18 mouse cellular contexts compared by ENCODE assay signal in the genomic region with DNA sequence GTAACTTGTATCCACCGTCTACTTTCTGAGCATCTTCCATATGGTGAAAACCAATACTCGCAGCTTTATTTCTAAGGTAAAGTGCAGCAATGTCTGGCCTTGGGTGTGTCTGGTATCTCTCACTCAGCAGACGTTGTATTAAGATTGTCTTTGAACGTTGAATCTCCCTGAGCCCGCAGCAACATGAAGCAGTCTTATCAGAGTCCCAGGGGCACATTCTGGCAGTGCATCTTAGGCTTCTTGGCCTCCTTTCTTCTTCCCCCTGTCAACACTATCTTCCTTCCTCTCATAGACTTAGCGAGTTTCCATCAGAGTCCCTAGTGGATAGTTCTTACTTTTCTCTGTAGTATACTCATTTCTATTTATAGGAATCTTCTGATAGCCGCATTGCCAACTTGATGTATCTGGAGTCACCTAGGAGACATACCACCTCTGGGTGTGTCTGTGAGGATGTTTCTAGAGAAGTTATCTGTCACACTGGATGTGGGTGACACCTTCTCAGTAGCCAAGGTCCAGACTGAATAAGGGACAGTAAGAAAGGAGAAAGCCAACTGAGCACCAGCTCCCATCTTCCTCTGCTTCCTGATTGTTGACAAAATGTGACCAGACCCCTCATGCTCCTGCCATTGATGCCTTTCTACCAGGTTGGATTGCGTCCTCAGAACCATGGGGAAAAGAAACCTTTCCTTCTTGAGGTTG. TPM values are rescaled to one million over a fixed set of nuclear protein-coding genes. Genes with fewer than 3 reads are reported as not detected.
DNase-seq lines count a peak whose midpoint lies in the region; ATAC-seq and TF ChIP-seq lines count a peak whose summit lies in the region.
"Had no signal": no experiment of that assay in that cellular context is flagged by ENCODE, and none has a peak within 500 bp of the region (broad histone marks: within the 10 kb centered on the region; RNA-seq: fewer than 3 reads in every experiment).

No protein-coding gene starts in this region.

- peaks cover 47% of the 10 kb centered on the region for H3K4me1 ChIP-seq in heart, embryonic 13.5 days
- peaks cover 24% of the 10 kb centered on the region; the same call in 1 of the 2 replicates for H3K4me1 ChIP-seq in heart, embryonic 10.5 days
- H3K4me1 ChIP-seq in G1E (ENCODE audit: insufficient read depth, low read depth, low read length): peaks cover 57% of the 10 kb centered on the region
- H3K4me1 ChIP-seq in erythroblast, embryonic 14.5 days (ENCODE audit: control insufficient read depth): peaks cover 62% of the 10 kb centered on the region
- peaks cover 29% of the 10 kb centered on the region for H3K4me1 ChIP-seq in liver, postnatal 0 days (ENCODE audit: insufficient read depth)
- peaks cover 25% of the 10 kb centered on the region for H3K4me1 ChIP-seq in limb, embryonic 10.5 days

- DNase-seq in heart, embryonic 10.5 days (ENCODE audit: low spot score): no peak
- peak; percentile 48 for DNase-seq in G1E (ENCODE audit: low spot score)
- peak; percentile 45 for DNase-seq in liver, postnatal 0 days
- no peak for DNase-seq in limb, embryonic 10.5 days (ENCODE audit: low spot score)
- no peak for DNase-seq in cerebellum, adult 9-11 months
- DNase-seq in adrenal gland, postnatal 25 days: no peak
- DNase-seq: adrenal gland, postnatal 14 days; cerebellum, adult 11 months; embryo, embryonic 11 days; gastrocnemius, postnatal 36 days; layer of hippocampus, adult 9-11 months; left cerebral cortex, postnatal 4 days; thymus, adult 18-20 months had no signal

- no peak for ATAC-seq in heart, embryonic 13.5 days (ENCODE audit: extremely low read depth, insufficient number of reproducible peaks, low FRiP score, low TSS enrichment)
- ATAC-seq in G1E (ENCODE audit: extremely low read depth, insufficient number of reproducible peaks, low FRiP score, poor library complexity, severe bottlenecking): peak; percentile 75
- ATAC-seq in liver, postnatal 0 days: peak; percentile 97
- ATAC-seq: hindbrain, postnatal 0 days; midbrain, embryonic 16.5 days had no signal

- 0 out of 2 replicates have a peak overlapping the region, but pooled peaks have one; percentile 36 for H3K27ac ChIP-seq in heart, embryonic 13.5 days (replicated peaks)
- H3K27ac ChIP-seq in heart, embryonic 10.5 days: no peak overlapping the region
- H3K27ac ChIP-seq in liver, postnatal 0 days (ENCODE audit: low read depth): peak overlapping the region; percentile 92
- no peak overlapping the region for H3K27ac ChIP-seq in limb, embryonic 10.5 days
- H3K27ac ChIP-seq: hindbrain, postnatal 0 days; neural tube, embryonic 12.5 days had no signal

- no peaks in the 10 kb centered on the region for H3K36me3 ChIP-seq in heart, embryonic 13.5 days
- H3K36me3 ChIP-seq in heart, embryonic 10.5 days: no peaks in the 10 kb centered on the region
- H3K36me3 ChIP-seq in G1E (replicated peaks): no peaks in the 10 kb centered on the region
- H3K36me3 ChIP-seq in erythroblast, embryonic 14.5 days (ENCODE audit: control insufficient read depth): peaks cover 8% of the 10 kb centered on the region
- no peaks in the 10 kb centered on the region for H3K36me3 ChIP-seq in liver, postnatal 0 days (replicated peaks; ENCODE audit: insufficient read depth, low read length)
- no peaks in the 10 kb centered on the region for H3K36me3 ChIP-seq in limb, embryonic 10.5 days
- H3K36me3 ChIP-seq: neural tube, embryonic 12.5 days had no signal

- WGBS in heart, embryonic 13.5 days: 39% methylated on average over 8 of the region's 8 CpGs
- 43% methylated on average over 8 of the region's 8 CpGs for WGBS in heart, embryonic 10.5 days
- WGBS in liver, postnatal 0 days (ENCODE audit: insufficient replicate concordance): 45% methylated on average over 8 of the region's 8 CpGs
- WGBS in limb, embryonic 10.5 days: 88% methylated on average over 8 of the region's 8 CpGs

- no peak overlapping the region for H3K4me3 ChIP-seq in heart, embryonic 13.5 days
- no peak overlapping the region for H3K4me3 ChIP-seq in heart, embryonic 10.5 days
- peak overlapping the region; percentile 14; the same call in 1 of the 2 replicates for H3K4me3 ChIP-seq in G1E (ENCODE audit: low read depth, low read length)
- peak overlapping the region; percentile 45 for H3K4me3 ChIP-seq in erythroblast, embryonic 14.5 days (replicated peaks)
- no peak overlapping the region for H3K4me3 ChIP-seq in liver, postnatal 0 days (ENCODE audit: low read depth, low read length)
- H3K4me3 ChIP-seq in limb, embryonic 10.5 days: no peak overlapping the region
- H3K4me3 ChIP-seq: neural tube, embryonic 12.5 days had no signal

- H3K9ac ChIP-seq in heart, embryonic 13.5 days: no peak overlapping the region
- H3K9ac ChIP-seq in liver, postnatal 0 days (replicated peaks): no peak overlapping the region; the same call in 1 of the 2 replicates
- H3K9ac ChIP-seq: neural tube, embryonic 12.5 days had no signal

- no peak for TF ChIP-seq CTCF in G1E (IDR thresholded peaks at IDR 0.05; ENCODE audit: low read depth, low read length)
- TF ChIP-seq CTCF in liver, postnatal 0 days (IDR thresholded peaks at IDR 0.05; ENCODE audit: low read depth): no peak

- TF ChIP-seq EP300 in liver, postnatal 0 days (IDR thresholded peaks at IDR 0.05; ENCODE audit: low read depth): peak; percentile 99

- H3K9me3 ChIP-seq in heart, embryonic 13.5 days: 0 out of 2 replicates have a peak, but pooled peaks cover 7% of the 10 kb centered on the region
- no peaks in the 10 kb centered on the region for H3K9me3 ChIP-seq in heart, embryonic 10.5 days
- H3K9me3 ChIP-seq in G1E (replicated peaks): peaks cover 10% of the 10 kb centered on the region
- H3K9me3 ChIP-seq in erythroblast, embryonic 14.5 days (ENCODE audit: control insufficient read depth, low read length): peaks cover 14% of the 10 kb centered on the region
- H3K9me3 ChIP-seq in liver, postnatal 0 days (ENCODE audit: low read length): no peaks in the 10 kb centered on the region
- H3K9me3 ChIP-seq in limb, embryonic 10.5 days (replicated peaks): no peaks in the 10 kb centered on the region

- no peak overlapping the region for H3K4me2 ChIP-seq in heart, embryonic 13.5 days
- H3K4me2 ChIP-seq in liver, postnatal 0 days (ENCODE audit: low read depth, low read length): peak overlapping the region; percentile 58
- H3K4me2 ChIP-seq: neural tube, embryonic 12.5 days had no signal

- no peaks in the 10 kb centered on the region for H3K27me3 ChIP-seq in heart, embryonic 13.5 days (replicated peaks)
- 0 out of 2 replicates have a peak, but pooled peaks cover 3% of the 10 kb centered on the region for H3K27me3 ChIP-seq in heart, embryonic 10.5 days (ENCODE audit: insufficient read depth, poor library complexity, severe bottlenecking)
- no peaks in the 10 kb centered on the region for H3K27me3 ChIP-seq in G1E (ENCODE audit: insufficient read depth, low read length)
- H3K27me3 ChIP-seq in erythroblast, embryonic 14.5 days (ENCODE audit: control insufficient read depth): no peaks in the 10 kb centered on the region
- H3K27me3 ChIP-seq in liver, postnatal 0 days (ENCODE audit: insufficient read depth, low read length): no peaks in the 10 kb centered on the region
- no peaks in the 10 kb centered on the region for H3K27me3 ChIP-seq in limb, embryonic 10.5 days (ENCODE audit: low read depth, poor library complexity, severe bottlenecking)

RNA-seq across cellular contexts. Expression of gene Echdc3, which starts 51.4 kb away (rescaled TPM):
- 7.7 and 8.8 TPM in 2 replicates for polyA plus RNA-seq in heart, embryonic 13.5 days (2015; fragmentation: Nextera tagmentation; extraction: Ambion mirVana)
- polyA plus RNA-seq in heart, embryonic 10.5 days (2016; fragmentation: Nextera tagmentation; extraction: Ambion mirVana): 7.2 and 9.9 TPM in 2 replicates
- not detected in 2 replicates for total RNA-seq in G1E (2014; fragmentation: Nextera tagmentation)
- total RNA-seq in G1E (2017): 0.12 and 0.27 TPM in 2 replicates
- polyA plus RNA-seq in G1E (2012): not detected in 2 replicates
- polyA plus RNA-seq in erythroblast, embryonic 14.5 days (2012): 0.06 TPM in 1 of 2 replicates, not detected in the other
- polyA plus RNA-seq in liver, postnatal 0 days (2015; fragmentation: Nextera tagmentation; extraction: Ambion mirVana): 30.3 and 33.0 TPM in 2 replicates
- 4.0 and 4.2 TPM in 2 replicates for polyA plus RNA-seq in limb, embryonic 10.5 days (2016; fragmentation: Nextera tagmentation; extraction: Ambion mirVana)
- total RNA-seq in adrenal gland, postnatal 25 days (2021): 46.5 and 70.4 TPM in 2 replicates

RNA-seq across cellular contexts. Expression of gene Usp6nl, which starts 58.2 kb away (rescaled TPM):
- 4.6 and 5.5 TPM in 2 replicates for polyA plus RNA-seq in heart, embryonic 13.5 days (2015; fragmentation: Nextera tagmentation; extraction: Ambion mirVana)
- 6.5 and 8.9 TPM in 2 replicates for polyA plus RNA-seq in heart, embryonic 10.5 days (2016; fragmentation: Nextera tagmentation; extraction: Ambion mirVana)
- total RNA-seq in G1E (2014; fragmentation: Nextera tagmentation) (42.7 and 45.3 TPM in 2 replicates), G1E (2017) (17.3 and 17.5 TPM in 2 replicates)
- polyA plus RNA-seq in G1E (2012): 17.2 and 20.8 TPM in 2 replicates
- polyA plus RNA-seq in erythroblast, embryonic 14.5 days (2012): 0.39 and 0.85 TPM in 2 replicates
- 4.6 and 5.1 TPM in 2 replicates for polyA plus RNA-seq in liver, postnatal 0 days (2015; fragmentation: Nextera tagmentation; extraction: Ambion mirVana)
- 11.8 and 12.8 TPM in 2 replicates for polyA plus RNA-seq in limb, embryonic 10.5 days (2016; fragmentation: Nextera tagmentation; extraction: Ambion mirVana)
- 23.9 and 29.4 TPM in 2 replicates for total RNA-seq in adrenal gland, postnatal 25 days (2021)

Comparison
In these comparisons a context has a peak if more than half of its experiments do, and no peak if none do; other contexts are left out.
1. H3K27ac ChIP-seq: peak in heart, embryonic 13.5 days (single experiment) and liver, postnatal 0 days (single experiment); none in heart, embryonic 10.5 days (single experiment) and limb, embryonic 10.5 days (single experiment).
2. H3K4me3 ChIP-seq: peak in G1E (single experiment) and erythroblast, embryonic 14.5 days (single experiment); none in heart, embryonic 13.5 days (single experiment), heart, embryonic 10.5 days (single experiment), liver, postnatal 0 days (single experiment) and limb, embryonic 10.5 days (single experiment).
3. DNase-seq: peak in G1E (single experiment) and liver, postnatal 0 days (single experiment); none in heart, embryonic 10.5 days (single experiment), limb, embryonic 10.5 days (single experiment), cerebellum, adult 9-11 months (single experiment) and adrenal gland, postnatal 25 days (single experiment).